Mouse (Mus musculus): ENCODE results near the gene Gnb1l.

The Gnb1l gene

GRCm38 (mm10) chr16:18552106-18552710, 53.7 kb downstream of the Gnb1l start:
- no peak for DNase-seq

- DNase-seq: no peak
These were observed 56.2 kb downstream of the Gnb1l start for GRCm38 (mm10) chr16:18554721-18555120.

- DNase-seq: no peak
These were observed 56.9 kb downstream of the Gnb1l start for GRCm38 (mm10) chr16:18555235-18555935.

GRCm38 (mm10) chr16:18556461-18556860, 57.9 kb downstream of the Gnb1l start:
- no peak for DNase-seq

GRCm38 (mm10) chr16:18564472-18564871, 66.0 kb downstream of the Gnb1l start:
- DNase-seq: no peak

- DNase-seq: no peak
These were observed 70.1 kb downstream of the Gnb1l start for GRCm38 (mm10) chr16:18568599-18568998.

GRCm38 (mm10) chr16:18574196-18574595, 75.7 kb downstream of the Gnb1l start:
- DNase-seq: no peak

GRCm38 (mm10) chr16:18577071-18577470, 78.6 kb downstream of the Gnb1l start:
- DNase-seq: no peak

GRCm38 (mm10) chr16:18577599-18578160, 79.2 kb downstream of the Gnb1l start:
- DNase-seq: no peak

GRCm38 (mm10) chr16:18580389-18580788, 81.9 kb downstream of the Gnb1l start:
- DNase-seq: no peak

- DNase-seq: no peak
These were observed 82.6 kb downstream of the Gnb1l start for GRCm38 (mm10) chr16:18581050-18581622.

GRCm38 (mm10) chr16:18581623-18582205, 83.2 kb downstream of the Gnb1l start:
- DNase-seq: no peak

- DNase-seq: no peak
These were observed 84.1 kb downstream of the Gnb1l start for GRCm38 (mm10) chr16:18582426-18583148.

GRCm38 (mm10) chr16:18583169-18583568, 84.7 kb downstream of the Gnb1l start:
- no peak for DNase-seq

GRCm38 (mm10) chr16:18583673-18584357, 85.3 kb downstream of the Gnb1l start:
- no peak for DNase-seq

GRCm38 (mm10) chr16:18584901-18585510, 86.5 kb downstream of the Gnb1l start:
- no peak for DNase-seq

GRCm38 (mm10) chr16:18585676-18586075, 87.2 kb downstream of the Gnb1l start:
- no peak for DNase-seq

- DNase-seq: no peak
These were observed 87.8 kb downstream of the Gnb1l start for GRCm38 (mm10) chr16:18586076-18586905.

GRCm38 (mm10) chr16:18586906-18587546, 88.5 kb downstream of the Gnb1l start:
- no peak for DNase-seq

Measured in cerebellum, adult 8-10 months (tissue).